Mouse (Mus musculus): ENCODE measurements at regions not wholly inside any gene's neighbourhood (a gene's known extent, or its start where the extent isn't known, plus 50 kb on each side); places are given as distances from the start of the nearest gene placed in this dataset.
A peak's percentile ranks its signal among the peaks of the same experiment; 100 is the strongest.

DNA sequence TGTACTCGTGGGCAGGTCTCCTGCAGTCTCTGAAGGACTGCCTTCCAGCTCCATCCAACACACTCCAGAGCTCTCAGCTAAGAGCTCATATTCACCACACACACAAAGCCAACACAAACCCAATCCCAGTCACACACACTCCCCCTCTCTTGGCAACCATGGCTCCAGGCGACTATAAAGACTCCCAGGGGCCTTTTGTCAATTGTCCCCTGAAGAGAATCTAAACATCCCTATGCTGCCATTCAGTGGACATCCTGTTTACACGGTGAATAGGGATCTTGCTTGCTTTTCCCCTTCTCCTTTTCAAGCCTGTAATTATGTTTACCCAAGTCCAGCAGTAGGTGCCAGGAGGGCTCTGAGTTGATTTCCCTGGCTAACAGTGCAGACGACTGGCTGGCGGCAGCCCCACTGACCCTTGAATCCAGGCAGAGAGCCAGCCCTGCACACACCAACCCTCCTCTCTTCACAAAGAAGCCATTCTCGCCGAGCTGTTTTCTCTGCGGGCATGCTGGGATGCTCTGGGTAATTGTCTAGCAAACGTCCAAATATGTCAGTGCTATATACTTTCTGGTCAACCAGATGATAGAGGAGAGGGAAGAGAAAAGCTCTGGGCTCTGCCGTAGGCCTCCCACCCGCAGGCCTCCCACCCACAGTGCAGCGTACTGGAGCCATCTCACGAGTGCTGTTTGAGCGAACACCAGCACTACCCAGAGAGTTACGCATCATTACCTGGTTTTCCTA, 144.9 kb downstream of the Tbc1d30 start:
- Histone ChIP-seq H3K4me3 (ENCODE audit: low read depth, low read length) (no peak overlapping the region), H3K27me3 (ENCODE audit: control insufficient read depth, insufficient read depth, low read length) (no peaks in the 10 kb centered on the region), H3K36me3 (ENCODE audit: control insufficient read depth, insufficient read depth, low read length) (no peaks in the 10 kb centered on the region), H3K27ac (ENCODE audit: low read depth, low read length) (0 out of 2 replicates have a peak overlapping the region, but pooled peaks have one; percentile 22), H3K9me3 (replicated peaks; ENCODE audit: control insufficient read depth, low read length) (no peaks in the 10 kb centered on the region), H3K4me1 (ENCODE audit: control insufficient read depth, insufficient read depth, low read length) (no peaks in the 10 kb centered on the region; the same call in 1 of the 2 replicates), H3K4me2 (no peak overlapping the region), H3K9ac (ENCODE audit: low read depth, low read length) (no peak overlapping the region)
- ATAC-seq (replicated peaks; ENCODE audit: insufficient number of reproducible peaks, low FRiP score, low TSS enrichment) = no peak
- WGBS (ENCODE audit: insufficient replicate concordance) = 51% methylated on average over 15 of the region's 15 CpGs

DNA sequence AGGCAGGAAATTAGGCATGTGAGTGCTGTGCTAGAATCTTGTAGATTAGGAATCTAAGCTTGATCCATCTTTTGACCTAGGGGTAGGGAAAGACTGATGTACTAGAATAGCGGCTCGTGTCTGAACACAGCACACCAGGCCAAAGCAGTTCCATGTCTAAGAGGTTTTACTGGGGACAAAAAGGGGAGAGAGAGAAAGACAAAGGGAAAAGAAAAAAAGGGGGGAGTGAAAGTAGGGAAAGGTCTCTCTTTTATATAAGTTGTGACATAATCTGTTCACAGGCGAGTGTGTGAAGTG, 144.4 kb downstream of the Tbc1d30 start:
- ATAC-seq (replicated peaks; ENCODE audit: insufficient number of reproducible peaks, low FRiP score, low TSS enrichment) = no peak
- Histone ChIP-seq H3K4me1 (ENCODE audit: control insufficient read depth, insufficient read depth, low read length) (no peaks in the 10 kb centered on the region; the same call in 1 of the 2 replicates), H3K4me2 (no peak overlapping the region), H3K27ac (ENCODE audit: low read depth, low read length) (0 out of 2 replicates have a peak overlapping the region, but pooled peaks have one; percentile 22), H3K9me3 (replicated peaks; ENCODE audit: control insufficient read depth, low read length) (no peaks in the 10 kb centered on the region), H3K9ac (ENCODE audit: low read depth, low read length) (no peak overlapping the region), H3K4me3 (ENCODE audit: low read depth, low read length) (no peak overlapping the region), H3K36me3 (ENCODE audit: control insufficient read depth, insufficient read depth, low read length) (no peaks in the 10 kb centered on the region), H3K27me3 (ENCODE audit: control insufficient read depth, insufficient read depth, low read length) (no peaks in the 10 kb centered on the region)
- WGBS (ENCODE audit: insufficient replicate concordance) = 88% methylated on average over 3 of the region's 3 CpGs
